Mouse (Mus musculus): ENCODE measurements around the gene Kif5c. TPM values are rescaled to one million over a fixed set of nuclear protein-coding genes. Genes with fewer than 3 reads are reported as not detected.

Kif5c gene
- polyA plus RNA-seq, 1 experiment: 408 TPM

- no peak overlapping the region; the same call in 1 of the 2 replicates for H3K27ac ChIP-seq (ENCODE audit: insufficient read depth, low read length)
- peak; percentile 49 for TF ChIP-seq CTCF (IDR thresholded peaks at IDR 0.05; ENCODE audit: extremely low read depth, insufficient read depth, low read length)
- no peak for TF ChIP-seq POLR2A (IDR thresholded peaks at IDR 0.05; ENCODE audit: extremely low read depth, insufficient read depth, low read length)
- H3K4me1 ChIP-seq (ENCODE audit: control insufficient read depth, insufficient read depth, low read length): peaks cover 8% of the 10 kb centered on the region
- no peak overlapping the region for H3K4me3 ChIP-seq (ENCODE audit: insufficient read depth, low read length)
Measured at GRCm38 (mm10) chr2:49710223-49710622, 91.1 kb downstream of the Kif5c start.

- Histone ChIP-seq H3K27ac (ENCODE audit: insufficient read depth, low read length) (peak overlapping the region; percentile 43; the same call in 1 of the 2 replicates), H3K4me1 (ENCODE audit: control insufficient read depth, insufficient read depth, low read length) (peaks cover 8% of the 10 kb centered on the region), H3K4me3 (ENCODE audit: insufficient read depth, low read length) (no peak overlapping the region)
- TF ChIP-seq CTCF (IDR thresholded peaks at IDR 0.05; ENCODE audit: extremely low read depth, insufficient read depth, low read length) (no peak), POLR2A (IDR thresholded peaks at IDR 0.05; ENCODE audit: extremely low read depth, insufficient read depth, low read length) (0 out of 2 replicates have a peak, but pooled peaks have one; percentile 46)
Measured at GRCm38 (mm10) chr2:49711693-49712092, 92.6 kb downstream of the Kif5c start.

- peak overlapping the region; percentile 43; the same call in 1 of the 2 replicates for H3K27ac ChIP-seq (ENCODE audit: insufficient read depth, low read length)
- H3K4me1 ChIP-seq (ENCODE audit: control insufficient read depth, insufficient read depth, low read length): peaks cover 7% of the 10 kb centered on the region
- no peak overlapping the region for H3K4me3 ChIP-seq (ENCODE audit: insufficient read depth, low read length)
- TF ChIP-seq CTCF (IDR thresholded peaks at IDR 0.05; ENCODE audit: extremely low read depth, insufficient read depth, low read length) (0 out of 2 replicates have a peak, but pooled peaks have one; percentile 41), POLR2A (IDR thresholded peaks at IDR 0.05; ENCODE audit: extremely low read depth, insufficient read depth, low read length) (no peak)
Measured at GRCm38 (mm10) chr2:49712336-49712887, 93.3 kb downstream of the Kif5c start.

- TF ChIP-seq CTCF (IDR thresholded peaks at IDR 0.05; ENCODE audit: extremely low read depth, insufficient read depth, low read length): no peak
- no peak for TF ChIP-seq POLR2A (IDR thresholded peaks at IDR 0.05; ENCODE audit: extremely low read depth, insufficient read depth, low read length)
- Histone ChIP-seq H3K4me3 (ENCODE audit: insufficient read depth, low read length) (no peak overlapping the region), H3K4me1 (ENCODE audit: control insufficient read depth, insufficient read depth, low read length) (peaks cover 13% of the 10 kb centered on the region), H3K27ac (ENCODE audit: insufficient read depth, low read length) (no peak overlapping the region)
Measured at GRCm38 (mm10) chr2:49716490-49716889, 97.4 kb downstream of the Kif5c start.

- TF ChIP-seq CTCF (IDR thresholded peaks at IDR 0.05; ENCODE audit: extremely low read depth, insufficient read depth, low read length) (no peak), POLR2A (IDR thresholded peaks at IDR 0.05; ENCODE audit: extremely low read depth, insufficient read depth, low read length) (no peak)
- Histone ChIP-seq H3K27ac (ENCODE audit: insufficient read depth, low read length) (no peak overlapping the region), H3K4me3 (ENCODE audit: insufficient read depth, low read length) (no peak overlapping the region), H3K4me1 (ENCODE audit: control insufficient read depth, insufficient read depth, low read length) (peaks cover 9% of the 10 kb centered on the region; the same call in 1 of the 2 replicates)
Measured at GRCm38 (mm10) chr2:49717437-49718116, 98.5 kb downstream of the Kif5c start.

GRCm38 (mm10) chr2:49718492-49718891, 99.4 kb downstream of the Kif5c start:
- no peak overlapping the region for H3K27ac ChIP-seq (ENCODE audit: insufficient read depth, low read length)
- TF ChIP-seq POLR2A (IDR thresholded peaks at IDR 0.05; ENCODE audit: extremely low read depth, insufficient read depth, low read length): no peak
- TF ChIP-seq CTCF (IDR thresholded peaks at IDR 0.05; ENCODE audit: extremely low read depth, insufficient read depth, low read length): no peak
- H3K4me1 ChIP-seq (ENCODE audit: control insufficient read depth, insufficient read depth, low read length): peaks cover 9% of the 10 kb centered on the region; the same call in 1 of the 2 replicates
- H3K4me3 ChIP-seq (ENCODE audit: insufficient read depth, low read length): no peak overlapping the region

- Histone ChIP-seq H3K4me1 (ENCODE audit: control insufficient read depth, insufficient read depth, low read length) (peaks cover 9% of the 10 kb centered on the region; the same call in 1 of the 2 replicates), H3K4me3 (ENCODE audit: insufficient read depth, low read length) (no peak overlapping the region), H3K27ac (ENCODE audit: insufficient read depth, low read length) (no peak overlapping the region)
- TF ChIP-seq CTCF (IDR thresholded peaks at IDR 0.05; ENCODE audit: extremely low read depth, insufficient read depth, low read length) (no peak), POLR2A (IDR thresholded peaks at IDR 0.05; ENCODE audit: extremely low read depth, insufficient read depth, low read length) (no peak)
Measured at GRCm38 (mm10) chr2:49718935-49719850, 100.1 kb downstream of the Kif5c start.

- TF ChIP-seq CTCF (IDR thresholded peaks at IDR 0.05; ENCODE audit: extremely low read depth, insufficient read depth, low read length): no peak
- no peak for TF ChIP-seq POLR2A (IDR thresholded peaks at IDR 0.05; ENCODE audit: extremely low read depth, insufficient read depth, low read length)
- no peak overlapping the region for H3K4me3 ChIP-seq (ENCODE audit: insufficient read depth, low read length)
- H3K4me1 ChIP-seq (ENCODE audit: control insufficient read depth, insufficient read depth, low read length): peaks cover 9% of the 10 kb centered on the region; the same call in 1 of the 2 replicates
- peak overlapping the region; percentile 34 for H3K27ac ChIP-seq (ENCODE audit: insufficient read depth, low read length)
Measured at GRCm38 (mm10) chr2:49719854-49720253, 100.8 kb downstream of the Kif5c start.

GRCm38 (mm10) chr2:49720343-49720742, 101.2 kb downstream of the Kif5c start:
- Histone ChIP-seq H3K4me1 (ENCODE audit: control insufficient read depth, insufficient read depth, low read length) (peaks cover 9% of the 10 kb centered on the region; the same call in 1 of the 2 replicates), H3K27ac (ENCODE audit: insufficient read depth, low read length) (peak overlapping the region; percentile 34; the same call in 1 of the 2 replicates), H3K4me3 (ENCODE audit: insufficient read depth, low read length) (no peak overlapping the region)
- TF ChIP-seq CTCF (IDR thresholded peaks at IDR 0.05; ENCODE audit: extremely low read depth, insufficient read depth, low read length) (no peak), POLR2A (IDR thresholded peaks at IDR 0.05; ENCODE audit: extremely low read depth, insufficient read depth, low read length) (no peak)

Measured in cortical plate, adult 2 months (tissue).